Mouse (Mus musculus): ENCODE measurements around the gene Plekhm2. TPM values are rescaled to one million over a fixed set of nuclear protein-coding genes. Genes with fewer than 3 reads are reported as not detected.

Plekhm2 gene
- polyA plus RNA-seq, 1 experiment, result 24.8 TPM

- Histone ChIP-seq H3K4me3 (replicated peaks) (no peak overlapping the region), H3K4me1 (peaks cover 41% of the 10 kb centered on the region), H3K27me3 (replicated peaks) (no peaks in the 10 kb centered on the region), H3K9me3 (no peaks in the 10 kb centered on the region), H3K36me3 (replicated peaks; ENCODE audit: low read length) (peaks cover 80% of the 10 kb centered on the region)
- TF ChIP-seq FLI1 (IDR thresholded peaks at IDR 0.05; ENCODE audit: low read length) (no peak), GATA1 (IDR thresholded peaks at IDR 0.05; ENCODE audit: borderline replicate concordance, low read length) (no peak)
Measured at GRCm38 (mm10) chr4:141639474-141639873, 25.2 kb downstream of the Plekhm2 start.

- H3K4me1 ChIP-seq, result peaks cover 35% of the 10 kb centered on the region
- TF ChIP-seq GATA1 (IDR thresholded peaks at IDR 0.05; ENCODE audit: borderline replicate concordance, low read length) (no peak), FLI1 (IDR thresholded peaks at IDR 0.05; ENCODE audit: low read length) (no peak)
- H3K36me3 ChIP-seq (replicated peaks; ENCODE audit: low read length), result peaks cover 93% of the 10 kb centered on the region
- H3K9me3 ChIP-seq, result peaks cover 6% of the 10 kb centered on the region; the same call in 1 of the 2 replicates
- H3K4me3 ChIP-seq (replicated peaks), result no peak overlapping the region
- H3K27me3 ChIP-seq (replicated peaks), result no peaks in the 10 kb centered on the region
Measured at GRCm38 (mm10) chr4:141636693-141637092, 28.0 kb downstream of the Plekhm2 start.

- H3K4me1 ChIP-seq, result peaks cover 36% of the 10 kb centered on the region
- H3K36me3 ChIP-seq (replicated peaks; ENCODE audit: low read length), result peaks cover 93% of the 10 kb centered on the region
- peaks cover 10% of the 10 kb centered on the region; the same call in 1 of the 2 replicates for H3K9me3 ChIP-seq
- TF ChIP-seq FLI1 (IDR thresholded peaks at IDR 0.05; ENCODE audit: low read length) (no peak), GATA1 (IDR thresholded peaks at IDR 0.05; ENCODE audit: borderline replicate concordance, low read length) (no peak)
- no peak overlapping the region for H3K4me3 ChIP-seq (replicated peaks)
- H3K27me3 ChIP-seq (replicated peaks), result no peaks in the 10 kb centered on the region
Measured at GRCm38 (mm10) chr4:141635991-141636390, 28.7 kb downstream of the Plekhm2 start.

- no peaks in the 10 kb centered on the region for H3K27me3 ChIP-seq (replicated peaks)
- peaks cover 97% of the 10 kb centered on the region for H3K36me3 ChIP-seq (replicated peaks; ENCODE audit: low read length)
- peaks cover 16% of the 10 kb centered on the region for H3K4me1 ChIP-seq
- no peak overlapping the region for H3K4me3 ChIP-seq (replicated peaks)
- TF ChIP-seq GATA1 (IDR thresholded peaks at IDR 0.05; ENCODE audit: borderline replicate concordance, low read length) (no peak), FLI1 (IDR thresholded peaks at IDR 0.05; ENCODE audit: low read length) (no peak)
- peaks cover 10% of the 10 kb centered on the region; the same call in 1 of the 2 replicates for H3K9me3 ChIP-seq
Measured at GRCm38 (mm10) chr4:141632111-141632873, 32.4 kb downstream of the Plekhm2 start.

- no peak overlapping the region for H3K4me3 ChIP-seq (replicated peaks)
- H3K4me1 ChIP-seq, result peaks cover 17% of the 10 kb centered on the region
- peaks cover 94% of the 10 kb centered on the region for H3K36me3 ChIP-seq (replicated peaks; ENCODE audit: low read length)
- TF ChIP-seq FLI1 (IDR thresholded peaks at IDR 0.05; ENCODE audit: low read length) (no peak), GATA1 (IDR thresholded peaks at IDR 0.05; ENCODE audit: borderline replicate concordance, low read length) (no peak)
- H3K9me3 ChIP-seq, result peaks cover 10% of the 10 kb centered on the region; the same call in 1 of the 2 replicates
- H3K27me3 ChIP-seq (replicated peaks), result no peaks in the 10 kb centered on the region
Measured at GRCm38 (mm10) chr4:141631250-141631649, 33.4 kb downstream of the Plekhm2 start.

GRCm38 (mm10) chr4:141630021-141630420, 34.7 kb downstream of the Plekhm2 start:
- Histone ChIP-seq H3K4me3 (replicated peaks) (no peak overlapping the region), H3K27me3 (replicated peaks) (no peaks in the 10 kb centered on the region), H3K36me3 (replicated peaks; ENCODE audit: low read length) (peaks cover 95% of the 10 kb centered on the region), H3K4me1 (peaks cover 20% of the 10 kb centered on the region), H3K9me3 (peaks cover 10% of the 10 kb centered on the region; the same call in 1 of the 2 replicates)
- TF ChIP-seq GATA1 (IDR thresholded peaks at IDR 0.05; ENCODE audit: borderline replicate concordance, low read length) (no peak), FLI1 (IDR thresholded peaks at IDR 0.05; ENCODE audit: low read length) (no peak)

- peaks cover 10% of the 10 kb centered on the region; the same call in 1 of the 2 replicates for H3K9me3 ChIP-seq
- H3K4me1 ChIP-seq, result peaks cover 33% of the 10 kb centered on the region
- no peaks in the 10 kb centered on the region for H3K27me3 ChIP-seq (replicated peaks)
- no peak for TF ChIP-seq FLI1 (IDR thresholded peaks at IDR 0.05; ENCODE audit: low read length)
- no peak for TF ChIP-seq GATA1 (IDR thresholded peaks at IDR 0.05; ENCODE audit: borderline replicate concordance, low read length)
- H3K4me3 ChIP-seq (replicated peaks), result no peak overlapping the region
- peaks cover 84% of the 10 kb centered on the region for H3K36me3 ChIP-seq (replicated peaks; ENCODE audit: low read length)
Measured at GRCm38 (mm10) chr4:141628661-141629060, 36.0 kb downstream of the Plekhm2 start.

GRCm38 (mm10) chr4:141627502-141627901, 37.2 kb downstream of the Plekhm2 start:
- Histone ChIP-seq H3K4me3 (replicated peaks) (no peak overlapping the region), H3K4me1 (peaks cover 41% of the 10 kb centered on the region), H3K9me3 (peaks cover 10% of the 10 kb centered on the region; the same call in 1 of the 2 replicates), H3K36me3 (replicated peaks; ENCODE audit: low read length) (peaks cover 74% of the 10 kb centered on the region), H3K27me3 (replicated peaks) (peaks cover 6% of the 10 kb centered on the region)
- no peak for TF ChIP-seq FLI1 (IDR thresholded peaks at IDR 0.05; ENCODE audit: low read length)
- no peak for TF ChIP-seq GATA1 (IDR thresholded peaks at IDR 0.05; ENCODE audit: borderline replicate concordance, low read length)

GRCm38 (mm10) chr4:141625774-141626550, 38.7 kb downstream of the Plekhm2 start:
- Histone ChIP-seq H3K27me3 (replicated peaks) (peaks cover 16% of the 10 kb centered on the region), H3K9me3 (no peaks in the 10 kb centered on the region), H3K4me1 (peaks cover 39% of the 10 kb centered on the region), H3K36me3 (replicated peaks; ENCODE audit: low read length) (peaks cover 58% of the 10 kb centered on the region), H3K4me3 (replicated peaks) (no peak overlapping the region)
- no peak for TF ChIP-seq FLI1 (IDR thresholded peaks at IDR 0.05; ENCODE audit: low read length)
- TF ChIP-seq GATA1 (IDR thresholded peaks at IDR 0.05; ENCODE audit: borderline replicate concordance, low read length), result no peak

Measured in megakaryocyte, embryonic 14.5 days (primary cell).